Mouse (Mus musculus) right cerebral cortex, postnatal 14 days (tissue): ENCODE measurements at regions not wholly inside any gene's neighbourhood (a gene's known extent, or its start where the extent isn't known, plus 50 kb on each side); places are given as distances from the start of the nearest gene placed in this dataset.
A peak's percentile ranks its signal among the peaks of the same experiment; 100 is the strongest.

ENCODE experiments used
- DNase-seq: peaks from one replicate; pipeline ENCODE4 v3.0.0; 2022

GRCm38 (mm10) chr16:90610097-90610808, 117.0 kb downstream of the Mis18a start:
- DNase-seq: peak; percentile 8

- no peak for DNase-seq
Measured at GRCm38 (mm10) chr16:90599329-90599870, 127.8 kb downstream of the Mis18a start.

- DNase-seq: no peak
Measured at GRCm38 (mm10) chr16:90598727-90599126, 128.5 kb downstream of the Mis18a start.

DNA sequence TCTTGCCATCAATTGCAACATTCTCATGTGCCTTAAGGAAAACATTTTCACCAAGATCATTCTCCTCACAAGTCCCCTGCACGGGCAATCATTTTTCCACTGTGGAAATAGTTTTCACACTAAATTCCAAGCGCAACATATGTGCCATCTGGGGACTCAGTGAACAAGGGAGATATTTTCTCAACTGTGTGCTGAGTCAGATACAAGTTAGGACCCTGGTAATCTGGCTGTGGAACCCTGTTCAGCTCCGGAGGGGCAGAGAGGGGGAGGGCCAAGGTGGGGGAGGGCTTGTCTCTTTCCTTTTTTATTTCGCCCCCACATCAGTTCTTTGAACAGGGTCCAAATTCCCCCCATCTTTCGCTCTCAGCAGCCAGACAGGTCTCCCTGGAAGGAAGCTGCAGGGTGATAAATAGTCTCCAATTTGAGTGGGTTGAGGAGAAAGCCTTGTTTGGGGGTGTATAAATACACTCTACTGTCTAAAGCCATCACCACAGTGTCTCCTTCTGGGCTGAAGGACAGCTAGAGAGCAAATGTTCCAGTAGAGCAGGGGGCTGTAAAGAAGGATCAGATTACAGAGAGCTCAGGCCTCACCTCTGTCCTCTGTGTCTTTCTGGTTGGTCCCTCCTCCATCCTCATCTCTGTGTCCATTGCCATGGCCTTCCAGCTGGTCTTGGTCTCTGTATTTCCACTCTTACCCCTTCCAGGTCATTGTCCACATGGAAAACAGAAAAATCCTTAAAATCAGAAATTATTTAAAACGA, 134.3 kb downstream of the Mis18a start:
- no peak for DNase-seq

- DNase-seq: no peak
Measured at GRCm38 (mm10) chr16:90585171-90585570, 142.0 kb downstream of the Mis18a start.

DNA sequence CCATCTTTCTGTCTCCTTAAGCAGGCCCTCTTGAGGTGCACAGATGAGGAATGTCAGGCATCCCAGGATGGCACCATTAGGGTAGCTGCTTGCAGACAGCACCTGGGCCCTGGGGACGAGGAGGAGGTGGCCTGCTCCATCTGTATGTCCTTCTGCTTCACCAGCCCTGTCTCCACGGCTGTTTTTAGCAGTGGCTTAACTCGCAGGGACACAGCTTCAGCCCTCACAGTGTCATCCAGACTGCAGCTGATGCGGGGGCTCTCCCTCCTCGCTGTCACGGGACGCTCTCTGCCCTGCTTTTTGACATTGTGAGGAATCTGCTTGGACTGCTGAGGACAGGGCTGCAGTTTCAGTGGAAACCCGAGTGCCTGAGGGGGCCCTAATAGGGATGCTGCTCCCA, 146.8 kb downstream of the Mis18a start:
- DNase-seq: peak; percentile 16

DNA sequence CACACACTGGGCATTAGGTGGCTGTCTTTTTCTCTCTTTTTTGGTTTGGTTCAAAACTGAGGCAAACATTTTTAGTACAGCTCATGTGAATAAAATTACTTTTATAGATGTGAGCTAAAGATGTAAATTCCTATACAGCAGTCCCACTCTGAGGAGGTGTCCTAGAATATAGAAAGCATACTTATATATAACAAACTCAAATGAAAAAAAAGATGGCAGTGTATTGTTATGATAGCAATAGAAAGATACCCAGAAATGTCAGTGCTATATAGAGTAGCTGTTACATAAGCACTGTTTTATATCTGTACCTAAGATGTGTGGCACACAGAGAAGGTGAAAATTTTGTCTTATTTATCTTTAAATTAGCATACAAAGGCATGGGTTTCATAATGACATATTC, 156.1 kb downstream of the Mis18a start:
- no peak for DNase-seq

GRCm38 (mm10) chr16:90569826-90570225, 157.4 kb downstream of the Mis18a start:
- DNase-seq: no peak

GRCm38 (mm10) chr16:90565182-90565581, 162.0 kb downstream of the Mis18a start:
- DNase-seq: no peak

- DNase-seq: peak; percentile 11
Measured at GRCm38 (mm10) chr16:90553120-90553519, 167.3 kb downstream of the Hunk start.

DNA sequence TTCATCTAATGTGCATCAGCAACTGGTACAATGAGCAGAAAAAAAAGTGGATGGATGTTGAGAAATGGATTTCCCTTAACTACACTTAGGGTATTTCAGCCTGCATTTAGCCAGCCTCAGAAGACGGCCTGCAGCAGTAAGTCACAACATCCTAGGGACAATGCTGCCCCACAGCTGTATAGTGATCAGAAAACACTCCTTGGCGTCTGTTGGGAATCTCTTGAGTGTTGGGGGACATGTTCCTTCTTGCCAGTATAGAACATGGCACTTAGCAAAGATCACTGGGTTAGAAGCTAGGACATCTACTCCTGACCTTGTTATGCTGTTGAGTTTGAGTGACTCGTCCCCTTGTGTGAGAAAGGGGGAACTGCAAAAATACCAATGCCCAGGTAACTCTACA, 165.2 kb downstream of the Hunk start:
- DNase-seq: no peak

DNA sequence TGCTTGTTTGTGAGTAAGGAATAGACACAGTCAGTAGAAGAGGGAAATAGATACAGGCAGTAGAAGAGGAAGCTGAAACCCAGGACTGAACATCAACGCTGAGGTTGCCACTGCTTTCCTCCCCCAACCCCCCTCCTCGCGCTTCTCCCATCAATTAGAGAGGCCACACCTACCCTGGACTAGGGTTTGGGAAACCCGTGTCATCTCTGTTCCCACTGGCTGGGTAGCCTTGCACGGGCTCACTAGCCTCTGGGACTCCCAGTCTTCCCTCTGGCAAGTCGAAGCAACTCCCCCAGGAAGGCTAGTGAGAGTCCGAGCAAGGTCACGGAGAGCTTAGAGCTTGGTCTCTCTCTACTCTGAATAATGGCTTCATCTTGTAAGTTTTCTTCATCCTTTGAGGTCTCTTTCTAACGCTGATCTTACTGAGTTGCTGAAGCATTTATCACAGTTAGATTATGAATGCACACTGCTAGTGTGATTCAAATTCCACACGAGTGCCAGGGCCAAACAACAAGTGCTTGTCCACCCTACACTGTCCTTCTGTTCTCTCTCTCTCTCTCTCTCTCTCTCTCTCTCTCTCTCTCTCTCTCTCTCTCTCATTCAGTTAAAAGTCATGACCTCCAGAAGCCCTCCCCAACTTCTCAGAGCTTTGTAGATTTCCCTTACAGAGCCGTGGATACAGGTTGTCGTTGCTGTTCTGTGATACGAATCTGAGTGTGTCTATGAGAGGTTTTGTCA, 164.4 kb downstream of the Hunk start:
- no peak for DNase-seq
